Mouse (Mus musculus): Measurements from ENCODE around the gene Rpl32.

DNA sequence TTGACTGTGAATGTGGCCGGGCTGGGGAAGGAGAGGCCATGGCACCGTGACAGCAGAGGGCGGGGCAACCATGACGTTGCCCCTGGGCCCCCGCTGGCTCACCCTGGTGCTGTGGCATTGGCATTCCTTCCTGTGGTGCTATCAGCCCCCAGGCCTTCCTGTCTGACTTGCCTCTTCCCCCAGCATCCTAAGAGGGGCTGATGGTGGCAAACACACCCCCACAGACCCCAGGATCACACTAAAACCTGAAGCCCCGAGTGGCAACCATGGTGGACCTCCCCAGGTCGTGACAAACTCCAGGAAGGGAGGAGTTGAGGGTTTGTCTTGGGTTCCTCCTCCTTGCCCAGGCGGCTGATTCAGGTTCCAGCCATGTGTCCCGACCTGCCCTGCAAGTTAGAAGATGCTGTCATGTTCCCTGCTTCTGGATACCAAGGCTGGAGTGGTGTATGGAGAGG, 49.5 kb downstream of the Rpl32 start:
- no peak for TF ChIP-seq CTCF (IDR thresholded peaks at IDR 0.05; ENCODE audit: control insufficient read depth, insufficient read depth, insufficient read length)
- TF ChIP-seq MYOG (IDR thresholded peaks at IDR 0.05; ENCODE audit: control insufficient read depth, extremely low read depth, insufficient read length), result no peak
- TF ChIP-seq USF1 (IDR thresholded peaks at IDR 0.05; ENCODE audit: low read depth), result no peak
